Mouse (Mus musculus) liver, embryonic 14.5 days (tissue): Measurements from ENCODE around the gene Opalin.

Source experiments
- CTCF ChIP-seq: IDR thresholded peaks from 2 replicates; pipeline ENCODE4 v1.5.1; 2016; ENCODE audit warnings: antibody characterized with exemption, low read depth, control low read depth
- EP300 ChIP-seq: IDR thresholded peaks from 2 replicates; pipeline ENCODE4 v1.6.1; 2016; ENCODE audit warnings: antibody characterized with exemption, low read depth

DNA sequence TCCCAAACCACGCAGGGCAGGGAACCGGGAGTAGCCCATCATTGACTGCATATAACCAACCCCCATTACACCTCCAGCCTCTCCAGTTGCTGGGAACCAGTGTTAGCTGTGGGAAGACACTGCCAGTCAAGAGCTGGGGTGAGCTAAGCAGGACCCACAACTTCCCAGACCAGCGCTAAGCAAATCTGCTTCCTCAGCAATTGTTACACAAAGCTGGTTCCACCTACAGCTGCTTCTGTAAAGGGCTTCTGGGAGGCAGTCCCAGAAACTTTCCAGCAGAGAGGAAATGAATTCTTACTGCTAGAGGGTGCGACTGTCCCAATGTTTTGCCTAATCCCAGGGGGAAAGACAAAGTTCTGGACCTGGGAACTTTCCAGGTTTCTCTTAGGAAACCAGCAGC, 22.2 kb downstream of the Opalin start:
- TF ChIP-seq EP300 (no peak), CTCF (no peak)
